Mouse (Mus musculus) bone marrow macrophage, adult 2 months (primary cell): ENCODE measurements around the gene Grip1.

ENCODE experiments used
- CTCF ChIP-seq: IDR thresholded peaks from 2 replicates; pipeline ENCODE4 v1.5.1; 2012; ENCODE audit warnings: low read depth, mild to moderate bottlenecking, low read length, moderate library complexity
- POLR2A ChIP-seq: IDR thresholded peaks from 2 replicates; pipeline ENCODE4 v1.6.1; 2012; ENCODE audit warnings: mild to moderate bottlenecking, low read depth, low read length, borderline replicate concordance

DNA sequence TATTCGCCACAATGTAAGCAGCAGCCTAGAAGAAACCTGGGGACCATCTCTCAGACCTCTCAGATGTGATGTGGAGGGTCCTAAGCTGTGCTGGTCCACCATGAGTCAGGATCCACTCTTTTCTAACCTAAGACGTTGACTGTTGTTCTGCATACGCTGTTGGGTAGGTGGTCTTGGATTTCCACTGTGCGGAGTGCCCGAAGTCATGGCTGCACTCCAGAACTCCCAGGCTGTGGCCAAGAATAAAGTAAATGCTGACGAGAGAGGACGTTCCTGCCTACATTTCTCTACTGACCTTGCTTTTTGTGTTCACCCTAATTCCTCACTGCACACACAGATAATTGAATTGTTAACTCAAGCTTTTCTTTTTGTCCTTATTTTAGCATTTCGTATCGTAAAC is 580.2 kb downstream of the Grip1 start:
- no peak for TF ChIP-seq CTCF
- no peak for TF ChIP-seq POLR2A
